Mouse (Mus musculus): ENCODE data around the gene Psmc4.

Gene Psmc4

GRCm38 (mm10) chr7:28049476-28050409, at the start of gene Psmc4:
Gene Psmc4 (minus strand): TSS chr7:28050101.
- peak; percentile 99 for DNase-seq

- DNase-seq: no peak
These were observed 49.2 kb upstream of the Psmc4 start for GRCm38 (mm10) chr7:28099101-28099500.

GRCm38 (mm10) chr7:28093541-28093940, 43.6 kb upstream of the Psmc4 start:
- no peak for DNase-seq

- DNase-seq: no peak
These were observed 36.3 kb upstream of the Psmc4 start for GRCm38 (mm10) chr7:28086236-28086635.

GRCm38 (mm10) chr7:28084215-28084614, 34.3 kb upstream of the Psmc4 start:
- no peak for DNase-seq

GRCm38 (mm10) chr7:28070531-28071298, 20.8 kb upstream of the Psmc4 start, which contains the start of gene Fcgbp:
Gene Fcgbp (plus strand): TSS chr7:28071236.
- no peak for DNase-seq

- no peak for DNase-seq
These were observed 19.8 kb upstream of the Psmc4 start for GRCm38 (mm10) chr7:28069546-28070172.

- DNase-seq: no peak
These were observed 18.8 kb upstream of the Psmc4 start for GRCm38 (mm10) chr7:28068661-28069060.

- DNase-seq: no peak
These were observed 10.1 kb upstream of the Psmc4 start for GRCm38 (mm10) chr7:28059972-28060371.

GRCm38 (mm10) chr7:28053046-28053930, 3.4 kb upstream of the Psmc4 start:
- no peak for DNase-seq

GRCm38 (mm10) chr7:28050584-28050983, 683 bp upstream of the Psmc4 start:
- DNase-seq: peak; percentile 52

- DNase-seq: no peak
These were observed 5.4 kb downstream of the Psmc4 start for GRCm38 (mm10) chr7:28044524-28044923.

- DNase-seq: no peak
These were observed 35.5 kb downstream of the Psmc4 start for GRCm38 (mm10) chr7:28014445-28014810.

GRCm38 (mm10) chr7:28013549-28014444, 36.1 kb downstream of the Psmc4 start, which contains the start of gene Zfp850:
Gene Zfp850 (minus strand): TSS chr7:28014115.
- DNase-seq: peak; percentile 70

- DNase-seq: no peak
These were observed 39.6 kb downstream of the Psmc4 start for GRCm38 (mm10) chr7:28010271-28010670.

All from cerebellum, adult 11-12 months (tissue).